Comparison of ENCODE assay signal across 10 mouse cellular contexts in the genomic region with DNA sequence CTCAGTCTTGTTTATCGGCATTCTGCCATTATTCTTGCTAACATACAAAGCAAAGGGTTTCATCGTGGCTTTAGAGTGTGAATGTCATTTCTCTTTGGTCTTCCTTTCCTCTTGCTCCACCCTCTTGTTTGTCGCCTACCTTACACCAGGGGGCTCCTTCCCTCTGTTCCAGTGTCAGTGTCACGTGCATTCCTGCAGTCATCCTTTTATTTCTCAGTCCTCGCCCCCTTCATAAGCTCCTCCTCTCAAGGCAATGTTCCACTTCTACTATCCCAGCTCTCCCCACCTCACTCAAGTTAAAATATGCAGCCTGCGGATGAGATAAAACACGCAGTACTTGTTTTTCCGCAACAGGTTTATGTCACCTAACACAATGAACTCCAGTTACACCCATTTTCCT.
DNase-seq lines count a peak whose midpoint lies in the region; ATAC-seq lines count a peak whose summit lies in the region.
"Had no signal": no experiment of that assay in that cellular context is flagged by ENCODE, and none has a peak within 500 bp of the region (broad histone marks: within the 10 kb centered on the region; RNA-seq: fewer than 3 reads in every experiment).

No protein-coding gene starts in this region.

- ATAC-seq in frontal cortex, adult (ENCODE audit: low TSS enrichment) = no peak; the same call in 1 of the 2 replicates
- 0 out of 2 replicates have a peak, but pooled peaks have one; percentile 23 for ATAC-seq in megakaryocyte progenitor cell, adult 5-6 weeks (replicated peaks; ENCODE audit: poor library complexity)

- peak; percentile 18 to 35 for DNase-seq in frontal cortex, postnatal 10 days (ENCODE audit: low spot score in 2 of 2)
- DNase-seq in layer of hippocampus, adult 9-11 months = peak; percentile 10
- no peak for DNase-seq in layer of hippocampus, postnatal 36 days
- DNase-seq in brain, adult 2 months (ENCODE audit: low read depth, low spot score) = peak; percentile 60
- no peak for DNase-seq in thymus, postnatal 0 days (ENCODE audit: low spot score)
- DNase-seq in layer of hippocampus, adult 9-10 months (ENCODE audit: low spot score) = no peak
- DNase-seq: adrenal gland, adult 8-10 months; liver, embryonic 13.5 days had no signal

Comparison
In these comparisons a context has a peak if more than half of its experiments do, and no peak if none do; other contexts are left out.
1. DNase-seq: peak in frontal cortex, postnatal 10 days (2 of 2), layer of hippocampus, adult 9-11 months (single experiment) and brain, adult 2 months (single experiment); none in layer of hippocampus, postnatal 36 days (0 of 2), thymus, postnatal 0 days (single experiment) and layer of hippocampus, adult 9-10 months (single experiment).